Mouse (Mus musculus) forebrain, embryonic 13.5 days (tissue): ENCODE measurements around the gene Lrrk1. TPM values are rescaled to one million over a fixed set of nuclear protein-coding genes. Genes with fewer than 3 reads are reported as not detected.

Source experiments
- ATAC-seq: fragments of 200-750 bp; cut with Nextera tagmentation; 2 replicates; pipeline ENCODE4 v1.8.0; 2017
- H3K27ac ChIP-seq: fragments of 300-500 bp; sonication (generic); 2 replicates; pipeline ENCODE4 v1.5.1; 2015; ENCODE audit warnings: inconsistent platforms, mild to moderate bottlenecking, moderate library complexity
- H3K27me3 ChIP-seq: fragments of 300-500 bp; sonication (generic); 2 replicates; pipeline ENCODE4 v1.6.1; 2015; ENCODE audit warnings: mild to moderate bottlenecking, inconsistent platforms
- H3K36me3 ChIP-seq: fragments of 300-500 bp; sonication (generic); 2 replicates; pipeline ENCODE4 v1.6.1; 2015; ENCODE audit warnings: mild to moderate bottlenecking, inconsistent platforms; ENCODE audit not compliant: poor library complexity, severe bottlenecking
- H3K4me1 ChIP-seq: fragments of 300-500 bp; sonication (generic); 2 replicates; pipeline ENCODE4 v1.6.1; 2015; ENCODE audit warnings: inconsistent platforms
- H3K4me2 ChIP-seq: fragments of 300-500 bp; sonication (generic); 2 replicates; pipeline ENCODE4 v1.6.1; 2015; ENCODE audit warnings: inconsistent platforms, mild to moderate bottlenecking, moderate library complexity
- H3K4me3 ChIP-seq: fragments of 300-500 bp; sonication (generic); 2 replicates; pipeline ENCODE4 v1.5.1; 2015; ENCODE audit warnings: mild to moderate bottlenecking, inconsistent platforms
- H3K9ac ChIP-seq: fragments of 300-500 bp; sonication (generic); 2 replicates; pipeline ENCODE4 v1.6.1; 2015; ENCODE audit warnings: mild to moderate bottlenecking, inconsistent platforms
- H3K9me3 ChIP-seq: fragments of 300-500 bp; sonication (generic); replicated peaks from 2 replicates; pipeline ENCODE4 v1.6.1; 2016; ENCODE audit warnings: inconsistent platforms
- WGBS: fragments of 180-500 bp; shearing (Covaris S2); methylation state at CpG from one replicate; pipeline ENCODE4 v1.1.7; 2015; 5-methylcytosine and 5-hydroxymethylcytosine counted together
- polyA plus RNA-seq: library from polyadenylated mRNA; unstranded; fragments of >200 nt; fragmentation: Nextera tagmentation; extraction: Ambion mirVana; gene quantifications from 2 replicates; pipeline ENCODE4 v1.2.1, GENCODE M21; 2015

Lrrk1 gene
- polyA plus RNA-seq, 1 experiment from 2014 or later: 2.0 TPM

GRCm38 (mm10) chr7:66282265-66282664 lies 105.9 kb downstream of the Lrrk1 start:
- Histone ChIP-seq H3K36me3 (no peaks in the 10 kb centered on the region), H3K9ac (no peak overlapping the region), H3K4me3 (no peak overlapping the region), H3K27ac (no peak overlapping the region), H3K9me3 (no peaks in the 10 kb centered on the region), H3K27me3 (no peaks in the 10 kb centered on the region), H3K4me1 (peaks cover 9% of the 10 kb centered on the region), H3K4me2 (no peak overlapping the region)
- WGBS: 67% methylated on average over 12 of the region's 12 CpGs
- ATAC-seq: no peak

- no peaks in the 10 kb centered on the region for H3K27me3 ChIP-seq
- peaks cover 2% of the 10 kb centered on the region for H3K4me1 ChIP-seq
- no peaks in the 10 kb centered on the region for H3K36me3 ChIP-seq
- no peak overlapping the region for H3K4me2 ChIP-seq
- H3K4me3 ChIP-seq: no peak overlapping the region
- 76% methylated on average over 3 of the region's 3 CpGs for WGBS
- H3K9me3 ChIP-seq: no peaks in the 10 kb centered on the region
- H3K27ac ChIP-seq: no peak overlapping the region
- no peak overlapping the region for H3K9ac ChIP-seq
- ATAC-seq: no peak
Observed at GRCm38 (mm10) chr7:66278001-66278400, 110.1 kb downstream of the Lrrk1 start.

GRCm38 (mm10) chr7:66273494-66273893 lies 114.7 kb downstream of the Lrrk1 start:
- no peak for ATAC-seq
- 92% methylated on average over 5 of the region's 5 CpGs for WGBS

GRCm38 (mm10) chr7:66271226-66271625 lies 116.9 kb downstream of the Lrrk1 start:
- Histone ChIP-seq H3K27me3 (no peaks in the 10 kb centered on the region), H3K27ac (no peak overlapping the region), H3K4me1 (no peaks in the 10 kb centered on the region), H3K4me2 (no peak overlapping the region), H3K9ac (no peak overlapping the region), H3K36me3 (no peaks in the 10 kb centered on the region), H3K9me3 (no peaks in the 10 kb centered on the region), H3K4me3 (no peak overlapping the region)
- ATAC-seq: no peak
- WGBS: 75% methylated on average over 6 of the region's 6 CpGs

More at GRCm38 (mm10) chr7:66273494-66273893, 114.7 kb downstream of the Lrrk1 start:
- H3K4me3 ChIP-seq: no peak overlapping the region
- no peak overlapping the region for H3K9ac ChIP-seq
- H3K4me2 ChIP-seq: no peak overlapping the region
- no peaks in the 10 kb centered on the region for H3K9me3 ChIP-seq
- no peaks in the 10 kb centered on the region for H3K4me1 ChIP-seq
- H3K27ac ChIP-seq: no peak overlapping the region
- H3K36me3 ChIP-seq: no peaks in the 10 kb centered on the region
- no peaks in the 10 kb centered on the region for H3K27me3 ChIP-seq

GRCm38 (mm10) chr7:66266942-66267850 lies 121.0 kb downstream of the Lrrk1 start:
- H3K4me2 ChIP-seq: no peak overlapping the region
- WGBS: 85% methylated on average over 6 of the region's 6 CpGs
- H3K9me3 ChIP-seq: no peaks in the 10 kb centered on the region
- H3K27ac ChIP-seq: no peak overlapping the region
- H3K4me1 ChIP-seq: no peaks in the 10 kb centered on the region
- H3K4me3 ChIP-seq: no peak overlapping the region
- H3K9ac ChIP-seq: no peak overlapping the region
- H3K27me3 ChIP-seq: no peaks in the 10 kb centered on the region
- ATAC-seq: no peak
- H3K36me3 ChIP-seq: no peaks in the 10 kb centered on the region

GRCm38 (mm10) chr7:66263421-66263820 lies 124.7 kb downstream of the Lrrk1 start:
- H3K27me3 ChIP-seq: no peaks in the 10 kb centered on the region
- no peak overlapping the region for H3K9ac ChIP-seq
- peaks cover 8% of the 10 kb centered on the region; the same call in 1 of the 2 replicates for H3K4me1 ChIP-seq
- ATAC-seq: no peak
- H3K4me2 ChIP-seq: no peak overlapping the region
- 69% methylated on average over 5 of the region's 5 CpGs for WGBS
- no peak overlapping the region for H3K27ac ChIP-seq
- H3K36me3 ChIP-seq: no peaks in the 10 kb centered on the region
- no peaks in the 10 kb centered on the region for H3K9me3 ChIP-seq
- no peak overlapping the region for H3K4me3 ChIP-seq

GRCm38 (mm10) chr7:66262570-66263156 lies 125.5 kb downstream of the Lrrk1 start:
- H3K9me3 ChIP-seq: no peaks in the 10 kb centered on the region
- H3K4me1 ChIP-seq: peaks cover 8% of the 10 kb centered on the region; the same call in 1 of the 2 replicates
- no peaks in the 10 kb centered on the region for H3K36me3 ChIP-seq
- H3K27ac ChIP-seq: no peak overlapping the region
- 95% methylated on average over 13 of the region's 13 CpGs for WGBS
- no peak for ATAC-seq
- H3K27me3 ChIP-seq: no peaks in the 10 kb centered on the region
- no peak overlapping the region for H3K4me3 ChIP-seq
- H3K4me2 ChIP-seq: no peak overlapping the region
- no peak overlapping the region for H3K9ac ChIP-seq

GRCm38 (mm10) chr7:66260763-66261390 lies 127.3 kb downstream of the Lrrk1 start:
- no peak overlapping the region for H3K4me3 ChIP-seq
- no peaks in the 10 kb centered on the region for H3K36me3 ChIP-seq
- H3K9ac ChIP-seq: no peak overlapping the region
- no peaks in the 10 kb centered on the region for H3K27me3 ChIP-seq
- peaks cover 8% of the 10 kb centered on the region; the same call in 1 of the 2 replicates for H3K4me1 ChIP-seq
- H3K4me2 ChIP-seq: no peak overlapping the region
- no peaks in the 10 kb centered on the region for H3K9me3 ChIP-seq
- WGBS: 73% methylated on average over 7 of the region's 7 CpGs
- no peak for ATAC-seq
- H3K27ac ChIP-seq: no peak overlapping the region

- H3K9me3 ChIP-seq: no peaks in the 10 kb centered on the region
- 90% methylated on average over 8 of the region's 8 CpGs for WGBS
- ATAC-seq: no peak
- no peak overlapping the region for H3K9ac ChIP-seq
- no peak overlapping the region for H3K4me3 ChIP-seq
- no peak overlapping the region for H3K27ac ChIP-seq
- H3K4me2 ChIP-seq: no peak overlapping the region
- H3K36me3 ChIP-seq: no peaks in the 10 kb centered on the region
- no peaks in the 10 kb centered on the region for H3K27me3 ChIP-seq
- peaks cover 8% of the 10 kb centered on the region; the same call in 1 of the 2 replicates for H3K4me1 ChIP-seq
Observed at GRCm38 (mm10) chr7:66260295-66260694, 127.9 kb downstream of the Lrrk1 start.

GRCm38 (mm10) chr7:66259436-66260206 lies 128.5 kb downstream of the Lrrk1 start:
- no peak for ATAC-seq
- Histone ChIP-seq H3K4me3 (no peak overlapping the region), H3K27ac (no peak overlapping the region), H3K9me3 (no peaks in the 10 kb centered on the region), H3K27me3 (no peaks in the 10 kb centered on the region), H3K36me3 (no peaks in the 10 kb centered on the region), H3K4me1 (peaks cover 8% of the 10 kb centered on the region; the same call in 1 of the 2 replicates), H3K4me2 (no peak overlapping the region), H3K9ac (no peak overlapping the region)
- WGBS: 85% methylated on average over 14 of the region's 14 CpGs

GRCm38 (mm10) chr7:66258997-66259396 lies 129.2 kb downstream of the Lrrk1 start:
- H3K4me1 ChIP-seq: peaks cover 8% of the 10 kb centered on the region; the same call in 1 of the 2 replicates
- no peak overlapping the region for H3K9ac ChIP-seq

More at GRCm38 (mm10) chr7:66258997-66259396, 129.2 kb downstream of the Lrrk1 start:
- H3K27me3 ChIP-seq: no peaks in the 10 kb centered on the region
- ATAC-seq: no peak
- no peaks in the 10 kb centered on the region for H3K36me3 ChIP-seq
- no peaks in the 10 kb centered on the region for H3K9me3 ChIP-seq
- no peak overlapping the region for H3K27ac ChIP-seq
- no peak overlapping the region for H3K4me2 ChIP-seq
- 90% methylated on average over 5 of the region's 5 CpGs for WGBS
- no peak overlapping the region for H3K4me3 ChIP-seq
